In the genomic region with DNA sequence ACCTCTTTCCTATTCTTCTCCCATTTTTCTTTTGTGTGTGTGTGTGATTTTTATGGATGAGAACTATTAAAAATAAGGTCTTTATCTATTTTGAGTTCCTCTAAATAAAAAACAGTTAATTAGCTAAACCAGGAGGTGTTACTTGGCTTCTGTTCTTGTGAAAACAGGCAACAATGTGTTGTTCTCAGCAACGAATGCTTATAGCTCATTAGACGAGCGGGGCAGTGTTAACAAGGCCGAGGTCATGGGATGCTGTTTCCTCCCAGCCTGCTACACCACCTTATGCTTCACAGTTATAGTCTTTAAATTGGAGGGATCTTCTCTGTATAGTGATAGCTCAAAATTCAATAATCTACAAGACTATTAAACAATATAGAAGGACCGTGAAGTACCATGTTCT, we compare ENCODE assay signal across 19 mouse cellular contexts.
"Had no signal": no experiment of that assay in that cellular context is flagged by ENCODE, and none has a peak within 500 bp of the region (broad histone marks: within the 10 kb centered on the region; RNA-seq: fewer than 3 reads in every experiment).

No protein-coding gene starts in this region.

- ATAC-seq: midbrain, embryonic 16.5 days had no signal

- H3K4me2 ChIP-seq: lung, embryonic 14.5 days; midbrain, embryonic 12.5 days; neural tube, embryonic 13.5 days; neural tube, embryonic 15.5 days; stomach, embryonic 15.5 days had no signal

- H3K4me3 ChIP-seq: midbrain, embryonic 10.5 days; midbrain, embryonic 12.5 days; myocyte; neural tube, embryonic 13.5 days; neural tube, embryonic 15.5 days; stomach, embryonic 15.5 days had no signal

- H3K9me3 ChIP-seq: midbrain, embryonic 10.5 days; midbrain, embryonic 12.5 days; neural tube, embryonic 13.5 days; neural tube, embryonic 15.5 days; stomach, embryonic 15.5 days had no signal

- H3K27ac ChIP-seq: midbrain, embryonic 10.5 days; midbrain, embryonic 12.5 days; neural tube, embryonic 13.5 days; neural tube, embryonic 15.5 days; stomach, embryonic 15.5 days; stomach, postnatal 0 days had no signal

- H3K9ac ChIP-seq: lung, embryonic 14.5 days; midbrain, embryonic 12.5 days; neural tube, embryonic 13.5 days; neural tube, embryonic 15.5 days; stomach, embryonic 15.5 days had no signal

- H3K4me1 ChIP-seq: midbrain, embryonic 10.5 days; midbrain, embryonic 12.5 days; neural tube, embryonic 13.5 days; neural tube, embryonic 15.5 days; stomach, embryonic 15.5 days had no signal

- H3K27me3 ChIP-seq: midbrain, embryonic 12.5 days; neural tube, embryonic 13.5 days; neural tube, embryonic 15.5 days; stomach, embryonic 15.5 days had no signal

- DNase-seq: lung, adult 18-20 months; lung, embryonic 14.5 days; lung, postnatal 10 days; lung, postnatal 4 days; midbrain, embryonic 14.5 days; retina, postnatal 1 day; right cerebral cortex, adult 18-20 months; right cerebral cortex, postnatal 14 days; thymus, adult 2 months; thymus, postnatal 25 days; thymus, postnatal 4 days had no signal
